Mouse (Mus musculus): ENCODE results near the gene Mettl7a1. TPM values are rescaled to one million over a fixed set of nuclear protein-coding genes. Genes with fewer than 3 reads are reported as not detected.
"Not testable (repeated sequence)": the region's sequence is repeated elsewhere in the genome, so short reads cannot be mapped to it uniquely, and the experiment has no call there.

The Mettl7a1 gene
- polyA plus RNA-seq, 1 experiment from 2014 or later = 3.2 TPM

GRCm38 (mm10) chr15:100314448-100315145 is 10.7 kb downstream of the Mettl7a1 start:
- DNase-seq (ENCODE audit: low spot score) = no peak
- Histone ChIP-seq H3K9ac (ENCODE audit: low read length) (no peak overlapping the region), H3K9me3 (ENCODE audit: control insufficient read depth, low read length) (no peaks in the 10 kb centered on the region), H3K4me1 (replicated peaks; ENCODE audit: control insufficient read depth, insufficient read depth, low read length) (no peaks in the 10 kb centered on the region), H3K27ac (ENCODE audit: low read depth, low read length) (no peak overlapping the region), H3K36me3 (ENCODE audit: control insufficient read depth, insufficient read depth, low read length) (no peaks in the 10 kb centered on the region), H3K27me3 (ENCODE audit: control insufficient read depth, insufficient read depth, low read length) (no peaks in the 10 kb centered on the region), H3K4me2 (ENCODE audit: low read depth, low read length, severe bottlenecking) (no peak overlapping the region), H3K4me3 (ENCODE audit: low read depth, low read length) (no peak overlapping the region)
- 93% methylated on average over 5 of the region's 5 CpGs for WGBS
- no peak for ATAC-seq (replicated peaks; ENCODE audit: low FRiP score)

GRCm38 (mm10) chr15:100318014-100318671 is 14.2 kb downstream of the Mettl7a1 start:
- ATAC-seq (replicated peaks; ENCODE audit: low FRiP score); H3K4me2 ChIP-seq (ENCODE audit: low read depth, low read length, severe bottlenecking); H3K9me3 ChIP-seq (ENCODE audit: control insufficient read depth, low read length); H3K4me3 ChIP-seq (ENCODE audit: low read depth, low read length); DNase-seq (ENCODE audit: low spot score); H3K27me3 ChIP-seq (ENCODE audit: control insufficient read depth, insufficient read depth, low read length); H3K36me3 ChIP-seq (ENCODE audit: control insufficient read depth, insufficient read depth, low read length); H3K9ac ChIP-seq (ENCODE audit: low read length); H3K27ac ChIP-seq (ENCODE audit: low read depth, low read length); H3K4me1 ChIP-seq (replicated peaks; ENCODE audit: control insufficient read depth, insufficient read depth, low read length): not testable (repeated sequence)
- WGBS = 59% methylated on average over 4 of the region's 4 CpGs

GRCm38 (mm10) chr15:100319884-100320283 is 15.9 kb downstream of the Mettl7a1 start:
- Histone ChIP-seq H3K27me3 (ENCODE audit: control insufficient read depth, insufficient read depth, low read length) (no peaks in the 10 kb centered on the region), H3K4me2 (ENCODE audit: low read depth, low read length, severe bottlenecking) (no peak overlapping the region), H3K4me1 (replicated peaks; ENCODE audit: control insufficient read depth, insufficient read depth, low read length) (no peaks in the 10 kb centered on the region), H3K9me3 (ENCODE audit: control insufficient read depth, low read length) (no peaks in the 10 kb centered on the region), H3K9ac (ENCODE audit: low read length) (no peak overlapping the region), H3K4me3 (ENCODE audit: low read depth, low read length) (no peak overlapping the region), H3K27ac (ENCODE audit: low read depth, low read length) (no peak overlapping the region), H3K36me3 (ENCODE audit: control insufficient read depth, insufficient read depth, low read length) (no peaks in the 10 kb centered on the region)
- WGBS = 83% methylated on average over 1 of the region's 1 CpGs
- ATAC-seq (replicated peaks; ENCODE audit: low FRiP score) (no peak), DNase-seq (ENCODE audit: low spot score) (no peak)

- Histone ChIP-seq H3K4me3 (ENCODE audit: low read depth, low read length) (no peak overlapping the region), H3K4me2 (ENCODE audit: low read depth, low read length, severe bottlenecking) (no peak overlapping the region), H3K27me3 (ENCODE audit: control insufficient read depth, insufficient read depth, low read length) (no peaks in the 10 kb centered on the region), H3K27ac (ENCODE audit: low read depth, low read length) (no peak overlapping the region), H3K36me3 (ENCODE audit: control insufficient read depth, insufficient read depth, low read length) (no peaks in the 10 kb centered on the region), H3K4me1 (replicated peaks; ENCODE audit: control insufficient read depth, insufficient read depth, low read length) (no peaks in the 10 kb centered on the region), H3K9me3 (ENCODE audit: control insufficient read depth, low read length) (no peaks in the 10 kb centered on the region), H3K9ac (ENCODE audit: low read length) (no peak overlapping the region)
- DNase-seq (ENCODE audit: low spot score) (no peak), ATAC-seq (replicated peaks; ENCODE audit: low FRiP score) (no peak)
- 82% methylated on average over 9 of the region's 9 CpGs for WGBS
Observed at GRCm38 (mm10) chr15:100320295-100320905, 16.5 kb downstream of the Mettl7a1 start.

GRCm38 (mm10) chr15:100321134-100321533 is 17.2 kb downstream of the Mettl7a1 start:
- Histone ChIP-seq H3K4me2 (ENCODE audit: low read depth, low read length, severe bottlenecking) (no peak overlapping the region), H3K36me3 (ENCODE audit: control insufficient read depth, insufficient read depth, low read length) (no peaks in the 10 kb centered on the region), H3K9me3 (ENCODE audit: control insufficient read depth, low read length) (no peaks in the 10 kb centered on the region), H3K9ac (ENCODE audit: low read length) (no peak overlapping the region), H3K27me3 (ENCODE audit: control insufficient read depth, insufficient read depth, low read length) (no peaks in the 10 kb centered on the region), H3K27ac (ENCODE audit: low read depth, low read length) (no peak overlapping the region), H3K4me3 (ENCODE audit: low read depth, low read length) (no peak overlapping the region), H3K4me1 (replicated peaks; ENCODE audit: control insufficient read depth, insufficient read depth, low read length) (no peaks in the 10 kb centered on the region)
- WGBS = 68% methylated on average over 5 of the region's 5 CpGs
- DNase-seq (ENCODE audit: low spot score) (no peak), ATAC-seq (replicated peaks; ENCODE audit: low FRiP score) (no peak)

- no peaks in the 10 kb centered on the region for H3K9me3 ChIP-seq (ENCODE audit: control insufficient read depth, low read length)
- 75% methylated on average over 12 of the region's 12 CpGs for WGBS
- no peak overlapping the region for H3K4me2 ChIP-seq (ENCODE audit: low read depth, low read length, severe bottlenecking)
- no peaks in the 10 kb centered on the region for H3K4me1 ChIP-seq (replicated peaks; ENCODE audit: control insufficient read depth, insufficient read depth, low read length)
- no peak overlapping the region for H3K27ac ChIP-seq (ENCODE audit: low read depth, low read length)
- DNase-seq (ENCODE audit: low spot score) = no peak
- no peak overlapping the region for H3K9ac ChIP-seq (ENCODE audit: low read length)
- H3K27me3 ChIP-seq (ENCODE audit: control insufficient read depth, insufficient read depth, low read length) = no peaks in the 10 kb centered on the region
- no peak for ATAC-seq (replicated peaks; ENCODE audit: low FRiP score)
- no peak overlapping the region for H3K4me3 ChIP-seq (ENCODE audit: low read depth, low read length)
- H3K36me3 ChIP-seq (ENCODE audit: control insufficient read depth, insufficient read depth, low read length) = no peaks in the 10 kb centered on the region
Observed at GRCm38 (mm10) chr15:100324021-100324591, 20.2 kb downstream of the Mettl7a1 start.

GRCm38 (mm10) chr15:100325235-100325634 is 21.3 kb downstream of the Mettl7a1 start:
- H3K27ac ChIP-seq (ENCODE audit: low read depth, low read length) = no peak overlapping the region
- no peak overlapping the region for H3K4me2 ChIP-seq (ENCODE audit: low read depth, low read length, severe bottlenecking)
- H3K36me3 ChIP-seq (ENCODE audit: control insufficient read depth, insufficient read depth, low read length) = no peaks in the 10 kb centered on the region
- 89% methylated on average over 3 of the region's 3 CpGs for WGBS
- H3K9ac ChIP-seq (ENCODE audit: low read length) = no peak overlapping the region
- H3K4me1 ChIP-seq (replicated peaks; ENCODE audit: control insufficient read depth, insufficient read depth, low read length) = no peaks in the 10 kb centered on the region
- DNase-seq (ENCODE audit: low spot score) (no peak), ATAC-seq (replicated peaks; ENCODE audit: low FRiP score) (no peak)
- no peaks in the 10 kb centered on the region for H3K27me3 ChIP-seq (ENCODE audit: control insufficient read depth, insufficient read depth, low read length)
- no peaks in the 10 kb centered on the region for H3K9me3 ChIP-seq (ENCODE audit: control insufficient read depth, low read length)
- H3K4me3 ChIP-seq (ENCODE audit: low read depth, low read length) = no peak overlapping the region

GRCm38 (mm10) chr15:100328089-100328488 is 24.1 kb downstream of the Mettl7a1 start:
- not testable (repeated sequence) for H3K27ac ChIP-seq (ENCODE audit: low read depth, low read length); DNase-seq (ENCODE audit: low spot score)

More at GRCm38 (mm10) chr15:100328089-100328488, 24.1 kb downstream of the Mettl7a1 start:
- not testable (repeated sequence) for H3K4me1 ChIP-seq (replicated peaks; ENCODE audit: control insufficient read depth, insufficient read depth, low read length); H3K4me2 ChIP-seq (ENCODE audit: low read depth, low read length, severe bottlenecking); H3K36me3 ChIP-seq (ENCODE audit: control insufficient read depth, insufficient read depth, low read length); H3K4me3 ChIP-seq (ENCODE audit: low read depth, low read length); ATAC-seq (replicated peaks; ENCODE audit: low FRiP score); H3K27me3 ChIP-seq (ENCODE audit: control insufficient read depth, insufficient read depth, low read length); H3K9me3 ChIP-seq (ENCODE audit: control insufficient read depth, low read length); H3K9ac ChIP-seq (ENCODE audit: low read length)
- 67% methylated on average over 3 of the region's 4 CpGs for WGBS
